Mouse (Mus musculus) hindbrain, embryonic 16.5 days (tissue): ENCODE results near the gene Ppp5c. TPM values are rescaled to one million over a fixed set of nuclear protein-coding genes. Genes with fewer than 3 reads are reported as not detected.
A peak's percentile ranks its signal among the peaks of the same experiment; 100 is the strongest.

Experiments used
- ATAC-seq: fragments of 200-750 bp; cut with Nextera tagmentation; 2 replicates; pipeline ENCODE4 v1.8.0; 2017; ENCODE audit warnings: moderate TSS enrichment, moderate library complexity
- H3K27ac ChIP-seq: fragments of 300-500 bp; sonication (generic); 2 replicates; pipeline ENCODE4 v1.5.1; 2014; ENCODE audit warnings: low read depth, mild to moderate bottlenecking, control low read depth, low read length, moderate library complexity
- H3K27me3 ChIP-seq: fragments of 300-500 bp; sonication (generic); replicated peaks from 2 replicates; pipeline ENCODE4 v1.6.1; 2014; ENCODE audit warnings: low read length; ENCODE audit not compliant: control insufficient read depth, insufficient read depth
- H3K36me3 ChIP-seq: fragments of 300-500 bp; sonication (generic); 2 replicates; pipeline ENCODE4 v1.6.1; 2014; ENCODE audit warnings: mild to moderate bottlenecking, low read length, moderate library complexity, mixed read lengths; ENCODE audit not compliant: control insufficient read depth, insufficient read depth
- H3K4me1 ChIP-seq: fragments of 300-500 bp; sonication (generic); 2 replicates; pipeline ENCODE4 v1.6.1; 2014; ENCODE audit warnings: low read depth, low read length; ENCODE audit not compliant: control insufficient read depth, insufficient read depth
- H3K4me2 ChIP-seq: fragments of 300-500 bp; sonication (generic); 2 replicates; pipeline ENCODE4 v1.6.1; 2014; ENCODE audit warnings: mild to moderate bottlenecking, low read length, control low read depth, moderate library complexity
- H3K4me3 ChIP-seq: fragments of 300-500 bp; sonication (generic); 2 replicates; pipeline ENCODE4 v1.5.1; 2014; ENCODE audit warnings: mild to moderate bottlenecking, low read length, control low read depth, moderate library complexity
- H3K9ac ChIP-seq: fragments of 300-500 bp; sonication (generic); 2 replicates; pipeline ENCODE4 v1.6.1; 2014; ENCODE audit warnings: low read depth, mild to moderate bottlenecking, control low read depth, low read length, moderate library complexity
- H3K9me3 ChIP-seq: fragments of 300-500 bp; sonication (generic); 2 replicates; pipeline ENCODE4 v1.6.1; 2014; ENCODE audit warnings: mild to moderate bottlenecking, low read length, moderate library complexity; ENCODE audit not compliant: control insufficient read depth
- WGBS: fragments of 180-500 bp; shearing (Covaris S2); extraction: QIAGEN DNeasy Blood & Tissue Kit; methylation state at CpG from one replicate; pipeline ENCODE4 v1.1.7; 2014; 5-methylcytosine and 5-hydroxymethylcytosine counted together
- polyA plus RNA-seq: library from polyadenylated mRNA; unstranded; fragments of >200 nt; fragmentation: Nextera tagmentation; extraction: Ambion mirVana; gene quantifications from 2 replicates; pipeline ENCODE4 v1.2.1, GENCODE M21; 2015

Ppp5c gene
- polyA plus RNA-seq, 1 experiment from 2014 or later = 138 TPM

DNA sequence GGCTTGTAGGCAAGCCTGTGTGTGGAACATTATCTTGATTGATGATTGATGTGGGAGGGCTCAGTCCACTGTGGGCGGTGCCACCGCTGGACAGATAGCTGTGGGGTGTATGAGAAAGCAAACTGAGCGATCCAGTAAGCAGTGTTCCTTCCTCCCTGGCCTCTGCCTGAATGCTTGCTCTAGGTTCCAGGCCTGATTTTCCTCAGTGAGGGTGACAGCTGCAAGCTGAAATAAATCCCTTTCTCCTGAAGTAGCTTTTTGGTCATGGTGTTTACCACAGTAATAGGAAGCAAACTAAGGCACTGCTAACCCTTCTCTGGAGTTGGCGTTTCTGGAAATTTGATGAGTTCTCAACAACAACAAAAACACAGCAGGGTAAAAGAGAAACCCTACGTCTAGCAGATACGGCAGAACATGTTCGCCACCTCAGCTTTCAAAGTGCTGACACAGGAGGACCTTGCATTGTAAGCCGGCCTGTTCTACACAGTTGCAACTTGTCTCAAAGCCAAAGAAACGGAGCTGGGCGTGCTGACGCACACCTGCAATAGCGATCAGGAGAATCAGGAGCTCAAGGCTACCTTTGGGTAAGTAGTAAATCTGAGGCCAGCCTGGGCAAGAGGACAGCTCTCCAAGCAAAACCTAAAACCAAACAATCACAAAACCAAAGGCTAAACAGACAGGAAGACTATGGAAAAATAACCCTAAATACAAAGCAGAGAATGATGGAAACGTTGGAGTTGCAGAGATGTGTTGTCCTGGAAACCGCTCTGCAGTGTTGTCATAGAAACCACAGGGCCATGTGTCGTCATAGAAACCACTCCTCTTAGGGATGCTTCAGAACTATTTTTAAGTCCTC is 71.1 kb downstream of the Ppp5c start:
- ATAC-seq = peak; percentile 66
- H3K9ac ChIP-seq = no peak overlapping the region
- H3K27me3 ChIP-seq = no peaks in the 10 kb centered on the region
- whole genome bisulfite sequencing = 25% methylated on average over 15 of the region's 15 CpGs
- H3K4me3 ChIP-seq = no peak overlapping the region
- H3K9me3 ChIP-seq = no peaks in the 10 kb centered on the region
- peak overlapping the region; percentile 31 for H3K4me2 ChIP-seq
- H3K27ac ChIP-seq = peak overlapping the region; percentile 83
- no peaks in the 10 kb centered on the region for H3K36me3 ChIP-seq
- H3K4me1 ChIP-seq = peaks cover 24% of the 10 kb centered on the region

DNA sequence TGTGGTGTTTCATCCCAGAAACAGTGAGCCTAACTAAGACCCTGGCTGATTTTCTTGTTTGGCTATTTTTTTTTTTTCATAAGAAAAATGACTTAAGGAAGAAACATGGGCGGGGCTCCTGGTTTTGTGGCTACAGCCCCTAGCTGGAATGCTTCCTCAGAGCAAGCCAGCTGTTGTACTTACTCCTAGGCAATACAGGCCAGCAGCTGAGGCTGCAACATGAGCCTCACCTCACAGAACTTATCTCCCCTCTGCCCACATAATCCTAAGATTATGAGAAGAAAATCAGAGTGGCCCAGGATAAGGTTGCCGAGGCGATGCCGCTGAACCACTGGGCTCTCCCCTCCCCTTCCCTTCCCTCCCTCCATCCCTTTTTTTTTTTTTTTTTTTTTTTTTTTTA is 72.0 kb downstream of the Ppp5c start:
- no peak overlapping the region for H3K9ac ChIP-seq
- H3K9me3 ChIP-seq = no peaks in the 10 kb centered on the region
- H3K4me2 ChIP-seq = no peak overlapping the region
- no peaks in the 10 kb centered on the region for H3K36me3 ChIP-seq
- no peak for ATAC-seq
- no peak overlapping the region for H3K4me3 ChIP-seq
- H3K27ac ChIP-seq = peak overlapping the region; percentile 44; the same call in 1 of the 2 replicates
- peaks cover 21% of the 10 kb centered on the region for H3K4me1 ChIP-seq
- no peaks in the 10 kb centered on the region for H3K27me3 ChIP-seq
- WGBS = 86% methylated on average over 4 of the region's 4 CpGs

Other genes with a start within 250 kb of the Ppp5c start
- gene Slc1a5, start 246.6 kb downstream of the Ppp5c start, polyA plus RNA-seq = 9.6 and 11.5 TPM in 2 replicates
- 159 and 170 TPM in 2 replicates for gene Strn4, start 212.0 kb downstream of the Ppp5c start, polyA plus RNA-seq
- 46.9 and 48.4 TPM in 2 replicates for gene Fkrp, start 211.2 kb downstream of the Ppp5c start, polyA plus RNA-seq
- 5.2 and 6.5 TPM in 2 replicates for gene Prkd2, start 185.0 kb downstream of the Ppp5c start, polyA plus RNA-seq
- 2.9 and 3.5 TPM in 2 replicates for gene Dact3, start 152.6 kb downstream of the Ppp5c start, polyA plus RNA-seq
- 1.5 and 1.6 TPM in 2 replicates for gene Gng8, start 136.1 kb downstream of the Ppp5c start, polyA plus RNA-seq
- gene Ptgir, start 121.4 kb downstream of the Ppp5c start, polyA plus RNA-seq = 0.14 and 0.26 TPM in 2 replicates
- gene Calm3, start 103.8 kb downstream of the Ppp5c start, polyA plus RNA-seq = 419 and 442 TPM in 2 replicates
- gene Pnmal2, start 83.2 kb downstream of the Ppp5c start, polyA plus RNA-seq = 143 and 146 TPM in 2 replicates
- gene Pnmal1, start 68.2 kb downstream of the Ppp5c start, polyA plus RNA-seq = 57.4 and 58.3 TPM in 2 replicates
- gene Gm42372, start 44.8 kb downstream of the Ppp5c start, polyA plus RNA-seq = 5.7 and 7.4 TPM in 2 replicates
- 7.9 and 9.9 TPM in 2 replicates for gene Ccdc8, start 35.2 kb downstream of the Ppp5c start, polyA plus RNA-seq
- gene Hif3a, start 34.5 kb upstream of the Ppp5c start, polyA plus RNA-seq = 6.9 and 8.9 TPM in 2 replicates
- 5.0 and 5.6 TPM in 2 replicates for gene Psg16, start 46.1 kb upstream of the Ppp5c start, polyA plus RNA-seq
- gene Ceacam3, start 122.4 kb upstream of the Ppp5c start, polyA plus RNA-seq = 0.06 TPM in 1 of 2 replicates, not detected in the other
- gene Psg29, start 175.6 kb upstream of the Ppp5c start, polyA plus RNA-seq = not detected in 2 replicates